Mouse (Mus musculus) cortical plate, adult 2 months (tissue): ENCODE results near the gene Tmem165. TPM values are rescaled to one million over a fixed set of nuclear protein-coding genes. Genes with fewer than 3 reads are reported as not detected.

Source experiments
- H3K27ac ChIP-seq: fragments of 200-500 bp; 2 replicates; pipeline ENCODE4 v1.5.1; 2012; ENCODE audit warnings: low read length, control low read depth, inconsistent platforms; ENCODE audit not compliant: insufficient read depth
- H3K4me1 ChIP-seq: fragments of 200-500 bp; 2 replicates; pipeline ENCODE4 v1.6.1; 2011; ENCODE audit warnings: low read length; ENCODE audit not compliant: control insufficient read depth, insufficient read depth
- H3K4me3 ChIP-seq: fragments of 200-500 bp; 2 replicates; pipeline ENCODE4 v1.5.1; 2011; ENCODE audit warnings: mild to moderate bottlenecking, low read length, control low read depth; ENCODE audit not compliant: insufficient read depth
- CTCF ChIP-seq: fragments of 200-500 bp; IDR thresholded peaks from 2 replicates; pipeline ENCODE4 v1.5.1; 2011; ENCODE audit warnings: mild to moderate bottlenecking, control low read depth, low read length; ENCODE audit not compliant: insufficient read depth; ENCODE audit errors: extremely low read depth
- POLR2A ChIP-seq: fragments of 200-500 bp; IDR thresholded peaks from 2 replicates; pipeline ENCODE4 v1.6.1; 2011; ENCODE audit warnings: mild to moderate bottlenecking, low read length, control low read depth; ENCODE audit not compliant: insufficient read depth; ENCODE audit errors: extremely low read depth
- polyA plus RNA-seq: library from polyadenylated mRNA; depleted of rRNA; stranded (reverse); fragments of >200 nt; gene quantifications from 2 replicates; pipeline ENCODE4 v1.2.3, GENCODE M21; 2012

Tmem165 gene
- polyA plus RNA-seq, 1 experiment = 38.1 TPM

DNA sequence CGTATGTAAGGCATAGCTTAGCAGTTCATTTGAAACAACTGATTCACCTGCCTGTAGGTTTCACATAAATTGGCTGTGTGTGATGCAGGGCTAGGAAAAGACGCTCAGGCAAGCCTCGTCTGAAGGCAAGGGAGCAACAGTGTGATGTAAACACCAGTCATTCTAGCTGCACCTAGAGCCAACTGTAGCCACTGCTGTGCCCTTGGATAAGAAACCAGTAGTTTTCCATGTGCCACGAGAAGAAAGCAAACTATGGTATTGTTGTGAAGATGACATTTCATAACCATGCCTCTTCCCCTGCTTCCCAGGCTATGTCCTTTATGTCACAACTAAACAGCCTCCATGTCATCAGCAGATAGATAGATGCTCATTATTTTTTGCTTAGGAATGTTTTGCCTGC is 40.3 kb upstream of the Tmem165 start:
- Histone ChIP-seq H3K4me3 (no peak overlapping the region), H3K4me1 (no peaks in the 10 kb centered on the region; the same call in 1 of the 2 replicates), H3K27ac (no peak overlapping the region)
- TF ChIP-seq CTCF (no peak), POLR2A (no peak)

DNA sequence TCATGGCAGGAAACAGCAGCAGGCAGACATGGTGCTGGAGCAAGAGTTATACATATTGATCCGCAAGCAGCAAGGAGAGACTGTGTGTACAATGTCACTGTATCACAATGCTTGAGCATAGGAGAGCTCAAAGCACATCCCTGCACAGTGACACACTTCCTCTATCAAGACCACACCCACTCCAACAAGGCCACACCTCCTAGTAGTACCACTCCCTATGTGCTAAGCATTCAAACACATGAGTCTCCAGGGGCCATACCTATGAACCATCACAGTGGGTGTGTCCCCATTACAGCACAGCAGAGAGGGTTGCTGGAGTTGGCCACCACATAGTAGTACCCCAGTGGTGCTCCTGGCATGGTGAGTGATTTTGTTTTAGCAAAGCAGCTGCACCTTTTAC is 37.3 kb upstream of the Tmem165 start:
- Histone ChIP-seq H3K4me1 (no peaks in the 10 kb centered on the region), H3K27ac (no peak overlapping the region)
- TF ChIP-seq POLR2A = no peak
- TF ChIP-seq CTCF = no peak

DNA sequence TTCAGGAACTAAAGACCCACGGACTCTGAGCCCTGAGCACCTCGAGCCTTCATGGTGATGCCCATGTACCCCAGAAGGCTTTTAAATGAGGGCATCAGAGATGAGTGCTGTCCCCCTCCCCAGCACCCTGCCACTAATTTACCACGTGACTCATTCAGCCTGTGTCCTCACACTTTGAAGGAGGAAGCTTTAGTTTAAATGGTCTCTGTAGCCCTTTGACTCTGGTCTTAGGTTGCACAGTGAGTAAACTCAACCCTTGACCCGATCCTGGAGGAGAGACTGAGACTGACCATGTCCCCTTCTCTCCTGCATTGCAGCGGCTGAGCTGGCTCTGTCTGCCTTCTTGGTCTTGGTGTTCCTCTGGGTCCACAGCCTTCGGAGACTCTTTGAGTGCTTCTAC is 34.2 kb upstream of the Tmem165 start:
- no peak overlapping the region for H3K4me3 ChIP-seq
- H3K4me1 ChIP-seq = no peaks in the 10 kb centered on the region
- no peak overlapping the region for H3K27ac ChIP-seq
- TF ChIP-seq CTCF = no peak
- TF ChIP-seq POLR2A = no peak

More for the DNA sequence above, 37.3 kb upstream of the Tmem165 start:
- no peak overlapping the region for H3K4me3 ChIP-seq

DNA sequence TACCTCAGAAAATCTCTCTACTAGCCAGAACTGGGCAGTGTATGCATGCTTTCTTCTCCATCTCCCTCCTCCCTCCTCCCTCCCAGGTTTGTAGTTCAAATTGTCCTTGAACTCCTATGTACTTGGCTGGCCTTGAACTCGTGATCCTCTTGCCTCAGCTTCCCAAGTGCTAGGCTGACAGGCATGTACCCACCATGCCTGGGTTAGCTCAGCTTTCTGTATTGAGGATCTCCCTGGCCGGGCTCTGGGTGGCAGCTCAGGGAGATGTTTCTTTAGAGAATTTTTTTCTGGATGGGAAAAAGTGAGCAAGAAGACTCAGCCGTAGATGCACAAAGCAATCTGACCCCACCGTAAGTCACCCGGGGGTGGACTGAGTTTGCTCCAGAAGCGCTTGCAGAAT is 30.7 kb upstream of the Tmem165 start:
- H3K4me1 ChIP-seq = no peaks in the 10 kb centered on the region
- H3K27ac ChIP-seq = no peak overlapping the region
- TF ChIP-seq CTCF (no peak), POLR2A (no peak)
- H3K4me3 ChIP-seq = no peak overlapping the region

DNA sequence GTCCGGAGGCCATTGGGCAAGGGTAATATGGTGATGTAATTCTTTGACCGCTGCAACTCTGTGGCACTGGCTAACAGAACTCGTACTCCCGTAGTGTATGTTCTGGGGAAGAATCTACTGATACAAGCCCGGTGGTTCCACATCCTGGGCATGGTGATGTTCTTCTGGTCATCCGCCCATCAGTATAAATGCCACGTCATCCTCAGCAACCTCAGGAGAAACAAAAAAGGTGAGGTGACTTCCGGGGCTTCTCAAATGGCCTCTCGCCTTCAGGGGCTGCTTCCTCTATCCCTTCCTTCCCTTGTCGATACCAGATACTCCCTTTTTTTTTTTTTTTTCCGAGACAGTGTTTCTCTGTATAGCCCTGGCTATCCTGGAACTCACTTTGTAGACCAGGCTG is 30.2 kb upstream of the Tmem165 start:
- H3K4me3 ChIP-seq = no peak overlapping the region
- H3K4me1 ChIP-seq = no peaks in the 10 kb centered on the region
- TF ChIP-seq POLR2A (no peak), CTCF (no peak)

DNA sequence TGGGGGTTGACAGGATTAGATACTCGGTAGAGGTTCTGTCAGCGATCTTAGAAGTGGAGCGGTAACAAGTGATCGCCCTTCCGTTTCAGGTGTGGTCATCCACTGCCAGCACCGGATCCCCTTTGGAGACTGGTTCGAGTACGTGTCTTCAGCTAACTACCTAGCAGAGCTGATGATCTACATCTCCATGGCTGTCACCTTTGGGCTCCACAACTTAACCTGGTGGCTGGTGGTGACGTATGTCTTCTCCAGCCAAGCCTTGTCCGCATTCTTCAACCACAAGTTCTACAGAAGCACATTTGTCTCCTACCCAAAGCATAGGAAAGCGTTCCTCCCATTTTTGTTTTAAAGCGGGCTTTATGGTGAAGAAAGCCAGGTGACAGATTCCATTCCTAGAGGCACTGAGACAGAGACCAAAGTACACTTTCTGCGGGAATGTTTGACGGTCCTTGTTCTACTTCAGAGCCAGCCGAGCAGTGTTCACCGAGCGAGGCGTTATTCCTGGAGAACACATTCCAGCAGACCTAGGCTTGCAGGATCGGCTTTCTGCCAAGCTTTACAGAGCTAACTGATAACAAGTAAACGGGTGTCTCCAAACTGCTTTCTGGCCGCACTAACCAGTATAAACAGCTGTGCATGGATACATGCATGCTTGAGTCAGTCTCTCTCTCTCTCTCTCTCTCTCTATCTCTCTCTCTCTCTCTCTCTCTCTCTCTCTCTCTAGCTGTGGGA is 29.1 kb upstream of the Tmem165 start:
- no peak overlapping the region for H3K27ac ChIP-seq

More for the DNA sequence above, 30.2 kb upstream of the Tmem165 start:
- H3K27ac ChIP-seq = no peak overlapping the region

DNA sequence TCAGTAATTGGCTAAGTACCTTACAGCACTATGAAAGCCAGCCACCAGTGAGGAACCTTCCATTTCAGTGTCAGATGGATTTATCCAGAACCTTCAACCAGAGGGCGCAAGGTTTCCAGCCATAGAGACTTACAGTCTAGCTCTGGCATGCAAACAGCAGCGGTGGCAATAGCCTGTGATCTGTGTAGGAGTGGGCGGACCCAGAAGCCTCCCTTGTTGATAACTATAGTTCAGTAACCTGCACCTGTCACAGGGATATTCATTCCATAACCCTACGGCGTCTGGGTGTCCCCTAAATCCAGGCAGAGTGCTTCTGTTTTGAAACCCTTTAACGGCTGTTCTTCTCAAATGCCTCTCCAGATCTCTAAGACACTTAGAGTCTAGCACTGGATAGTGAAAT is 24.1 kb upstream of the Tmem165 start:
- Histone ChIP-seq H3K27ac (no peak overlapping the region), H3K4me3 (no peak overlapping the region)
- no peak for TF ChIP-seq CTCF
- TF ChIP-seq POLR2A = no peak

More for the DNA sequence above, 29.1 kb upstream of the Tmem165 start:
- Histone ChIP-seq H3K4me1 (no peaks in the 10 kb centered on the region), H3K4me3 (no peak overlapping the region)
- no peak for TF ChIP-seq CTCF
- no peak for TF ChIP-seq POLR2A

DNA sequence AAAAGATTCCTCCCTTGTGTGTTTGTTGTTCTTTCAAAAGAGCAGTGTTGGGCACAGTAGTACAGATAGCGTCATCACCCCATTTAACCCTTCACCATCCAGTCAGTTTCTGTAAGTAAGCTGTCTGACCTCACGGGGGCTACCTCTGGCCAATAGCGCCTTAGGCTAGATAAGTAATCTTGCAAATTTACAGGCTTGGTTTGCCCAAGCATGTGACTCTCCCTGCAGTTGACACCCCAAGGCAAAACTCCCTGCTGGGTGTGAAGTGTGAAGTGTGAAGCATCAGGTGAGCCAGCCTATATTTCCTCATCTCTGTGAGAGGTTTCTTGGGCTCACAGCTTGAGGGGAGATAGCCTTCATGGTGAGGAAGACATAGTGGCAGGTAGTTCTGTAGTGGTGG is 23.6 kb upstream of the Tmem165 start:
- no peak overlapping the region for H3K4me3 ChIP-seq
- H3K27ac ChIP-seq = no peak overlapping the region
- H3K4me1 ChIP-seq = no peaks in the 10 kb centered on the region
- TF ChIP-seq POLR2A (no peak), CTCF (no peak)

More for the DNA sequence above, 24.1 kb upstream of the Tmem165 start:
- no peaks in the 10 kb centered on the region for H3K4me1 ChIP-seq

DNA sequence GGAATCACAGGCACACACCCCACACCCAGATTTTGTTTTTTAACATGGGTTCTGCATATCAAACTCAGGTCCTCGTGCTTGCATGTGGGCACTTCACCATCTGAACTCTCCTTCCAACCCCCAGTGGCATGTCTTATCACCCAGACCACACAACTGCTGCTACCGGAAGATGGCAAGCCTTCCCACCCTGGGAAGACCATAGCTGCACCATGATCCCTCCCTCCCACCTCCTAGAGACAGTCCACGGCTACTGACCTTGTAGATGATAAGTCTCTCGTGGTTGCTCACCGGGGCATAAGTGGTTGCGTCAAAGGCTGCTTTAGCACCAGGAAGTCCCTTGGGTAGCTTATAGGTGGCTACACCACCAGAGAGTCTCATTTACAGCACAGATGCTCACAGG is 22.2 kb upstream of the Tmem165 start:
- TF ChIP-seq CTCF (no peak), POLR2A (no peak)
- Histone ChIP-seq H3K4me1 (no peaks in the 10 kb centered on the region), H3K27ac (no peak overlapping the region), H3K4me3 (no peak overlapping the region)

DNA sequence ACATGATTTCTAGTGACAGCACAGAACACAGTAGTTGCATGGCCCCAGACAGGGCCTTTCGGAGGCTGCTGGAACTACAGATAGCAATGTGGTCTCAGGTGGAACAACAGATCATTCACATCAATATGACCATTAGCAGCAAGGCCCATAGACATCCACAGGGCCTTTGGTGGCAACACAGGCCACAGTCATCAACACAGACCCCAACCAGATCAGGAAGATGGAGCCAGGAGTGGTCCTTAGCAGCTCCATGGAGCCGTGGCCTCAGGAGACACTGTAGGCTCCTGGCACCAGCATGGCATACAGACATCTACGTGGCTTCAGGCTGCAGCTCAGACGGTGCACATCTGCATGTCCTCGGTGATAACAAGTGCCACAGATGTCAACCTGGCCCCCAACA is 20.8 kb upstream of the Tmem165 start:
- TF ChIP-seq CTCF = no peak
- TF ChIP-seq POLR2A = no peak
- Histone ChIP-seq H3K27ac (no peak overlapping the region), H3K4me3 (no peak overlapping the region), H3K4me1 (no peaks in the 10 kb centered on the region)
